Mouse (Mus musculus): ENCODE results near the gene Mgat5. TPM values are rescaled to one million over a fixed set of nuclear protein-coding genes. Genes with fewer than 3 reads are reported as not detected.

Mgat5 gene
- total and polyA plus RNA-seq, 2 experiments: 1.9 to 3.8 TPM

- H3K4me3 ChIP-seq (ENCODE audit: insufficient read depth, low read depth, low read length): no peak overlapping the region
- no peak overlapping the region for H3K27ac ChIP-seq (replicated peaks; ENCODE audit: insufficient read depth, low read depth, low read length)
- WGBS: 91% methylated on average over 7 of the region's 7 CpGs
- TF ChIP-seq CTCF (IDR thresholded peaks at IDR 0.05; ENCODE audit: low read depth, low read length) (no peak), POLR2A (IDR thresholded peaks at IDR 0.05; ENCODE audit: extremely low read depth, insufficient read depth, low read length) (no peak)
- H3K27me3 ChIP-seq (ENCODE audit: control insufficient read depth, insufficient read depth, low read length): no peaks in the 10 kb centered on the region
- no peak for DNase-seq (ENCODE audit: extremely low read depth, low read depth, low spot score)
- H3K36me3 ChIP-seq (ENCODE audit: control insufficient read depth, insufficient read depth, low read length): peaks cover 4% of the 10 kb centered on the region; the same call in 1 of the 2 replicates
- H3K4me1 ChIP-seq (ENCODE audit: control insufficient read depth, insufficient read depth, low read length): no peaks in the 10 kb centered on the region
- H3K79me2 ChIP-seq (ENCODE audit: control insufficient read depth, insufficient read depth, low read length): no peaks in the 10 kb centered on the region
- H3K9ac ChIP-seq (ENCODE audit: low read depth, low read length): no peak overlapping the region
Measured at GRCm38 (mm10) chr1:127383071-127383470, 178.3 kb downstream of the Mgat5 start.

DNA sequence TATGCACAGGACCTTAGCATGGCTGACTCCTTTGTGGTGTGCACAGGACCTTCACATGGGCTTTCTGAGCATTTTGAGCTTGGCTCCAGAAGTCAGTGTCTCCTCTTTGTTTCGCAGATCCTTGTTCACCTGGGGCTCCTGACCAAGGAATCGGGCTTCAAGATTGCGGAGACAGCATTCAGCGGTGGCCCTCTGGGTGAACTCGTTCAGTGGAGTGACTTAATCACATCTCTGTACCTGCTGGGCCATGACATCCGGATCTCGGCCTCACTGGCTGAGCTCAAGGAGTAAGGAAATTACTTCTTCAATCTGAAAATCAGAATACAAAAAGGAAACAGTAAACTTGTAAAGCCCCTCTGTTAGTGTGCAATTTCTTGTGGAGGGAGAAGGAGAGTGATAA, 182.4 kb downstream of the Mgat5 start:
- Histone ChIP-seq H3K4me3 (ENCODE audit: insufficient read depth, low read depth, low read length) (no peak overlapping the region), H3K79me2 (ENCODE audit: control insufficient read depth, insufficient read depth, low read length) (no peaks in the 10 kb centered on the region), H3K27ac (replicated peaks; ENCODE audit: insufficient read depth, low read depth, low read length) (no peak overlapping the region), H3K27me3 (ENCODE audit: control insufficient read depth, insufficient read depth, low read length) (no peaks in the 10 kb centered on the region), H3K4me1 (ENCODE audit: control insufficient read depth, insufficient read depth, low read length) (no peaks in the 10 kb centered on the region), H3K36me3 (ENCODE audit: control insufficient read depth, insufficient read depth, low read length) (peaks cover 9% of the 10 kb centered on the region; the same call in 1 of the 2 replicates), H3K9ac (ENCODE audit: low read depth, low read length) (no peak overlapping the region)
- WGBS: 96% methylated on average over 7 of the region's 7 CpGs
- DNase-seq (ENCODE audit: extremely low read depth, low read depth, low spot score): no peak
- TF ChIP-seq CTCF (IDR thresholded peaks at IDR 0.05; ENCODE audit: low read depth, low read length): no peak
- TF ChIP-seq POLR2A (IDR thresholded peaks at IDR 0.05; ENCODE audit: extremely low read depth, insufficient read depth, low read length): no peak

GRCm38 (mm10) chr1:127387661-127388060, 182.8 kb downstream of the Mgat5 start:
- DNase-seq (ENCODE audit: extremely low read depth, low read depth, low spot score): no peak
- 94% methylated on average over 9 of the region's 9 CpGs for WGBS
- H3K27me3 ChIP-seq (ENCODE audit: control insufficient read depth, insufficient read depth, low read length): no peaks in the 10 kb centered on the region
- H3K79me2 ChIP-seq (ENCODE audit: control insufficient read depth, insufficient read depth, low read length): no peaks in the 10 kb centered on the region
- TF ChIP-seq CTCF (IDR thresholded peaks at IDR 0.05; ENCODE audit: low read depth, low read length) (no peak), POLR2A (IDR thresholded peaks at IDR 0.05; ENCODE audit: extremely low read depth, insufficient read depth, low read length) (no peak)
- no peaks in the 10 kb centered on the region for H3K4me1 ChIP-seq (ENCODE audit: control insufficient read depth, insufficient read depth, low read length)
- peaks cover 9% of the 10 kb centered on the region; the same call in 1 of the 2 replicates for H3K36me3 ChIP-seq (ENCODE audit: control insufficient read depth, insufficient read depth, low read length)
- H3K4me3 ChIP-seq (ENCODE audit: insufficient read depth, low read depth, low read length): no peak overlapping the region
- no peak overlapping the region for H3K9ac ChIP-seq (ENCODE audit: low read depth, low read length)
- H3K27ac ChIP-seq (replicated peaks; ENCODE audit: insufficient read depth, low read depth, low read length): no peak overlapping the region

DNA sequence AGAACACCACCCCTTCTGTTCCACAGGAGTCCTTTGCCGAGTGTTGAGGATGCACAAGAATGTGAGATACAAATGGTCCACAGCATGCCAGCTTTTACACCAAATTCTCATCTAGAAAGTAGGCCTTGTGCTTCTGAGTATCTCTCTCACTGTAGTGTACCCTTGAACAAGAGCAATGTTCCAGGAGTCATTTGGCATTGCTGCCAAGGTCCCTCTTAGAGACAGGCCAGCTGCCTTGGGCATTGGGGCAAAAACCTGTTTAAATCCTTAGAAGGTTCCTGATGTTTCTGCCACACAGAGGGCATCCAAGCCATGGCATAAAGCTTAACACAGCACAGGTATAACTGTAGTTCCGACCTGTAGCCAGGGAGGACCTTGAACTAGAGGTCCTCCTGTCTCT, 189.9 kb downstream of the Mgat5 start:
- Histone ChIP-seq H3K79me2 (ENCODE audit: control insufficient read depth, insufficient read depth, low read length) (no peaks in the 10 kb centered on the region), H3K9ac (ENCODE audit: low read depth, low read length) (no peak overlapping the region), H3K4me1 (ENCODE audit: control insufficient read depth, insufficient read depth, low read length) (peaks cover 7% of the 10 kb centered on the region; the same call in 1 of the 2 replicates), H3K27me3 (ENCODE audit: control insufficient read depth, insufficient read depth, low read length) (no peaks in the 10 kb centered on the region), H3K36me3 (ENCODE audit: control insufficient read depth, insufficient read depth, low read length) (peaks cover 5% of the 10 kb centered on the region; the same call in 1 of the 2 replicates), H3K27ac (replicated peaks; ENCODE audit: insufficient read depth, low read depth, low read length) (no peak overlapping the region), H3K4me3 (ENCODE audit: insufficient read depth, low read depth, low read length) (no peak overlapping the region)
- TF ChIP-seq CTCF (IDR thresholded peaks at IDR 0.05; ENCODE audit: low read depth, low read length) (no peak), POLR2A (IDR thresholded peaks at IDR 0.05; ENCODE audit: extremely low read depth, insufficient read depth, low read length) (no peak)
- no peak for DNase-seq (ENCODE audit: extremely low read depth, low read depth, low spot score)
- 96% methylated on average over 2 of the region's 2 CpGs for WGBS

DNA sequence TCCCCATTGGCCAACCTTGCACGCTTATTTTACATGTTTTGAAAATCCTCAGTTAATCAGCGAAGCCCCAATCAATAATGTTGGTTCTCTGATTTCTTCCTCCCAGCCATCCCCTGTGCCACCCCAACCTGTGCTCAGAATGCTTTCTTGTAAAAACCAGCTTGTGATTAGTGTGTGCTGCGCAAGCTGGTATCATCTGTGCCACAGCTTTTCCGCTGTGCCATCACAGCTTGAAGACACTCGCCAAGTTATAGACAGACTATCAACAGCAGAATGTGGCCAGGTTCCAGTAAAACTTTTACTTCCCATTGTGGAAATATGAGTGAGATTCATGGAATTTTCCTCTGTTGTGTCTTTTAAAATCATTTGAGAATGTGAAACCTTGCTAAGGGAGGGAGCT, 190.9 kb downstream of the Mgat5 start:
- Histone ChIP-seq H3K4me1 (ENCODE audit: control insufficient read depth, insufficient read depth, low read length) (peaks cover 7% of the 10 kb centered on the region; the same call in 1 of the 2 replicates), H3K79me2 (ENCODE audit: control insufficient read depth, insufficient read depth, low read length) (no peaks in the 10 kb centered on the region), H3K36me3 (ENCODE audit: control insufficient read depth, insufficient read depth, low read length) (peaks cover 5% of the 10 kb centered on the region; the same call in 1 of the 2 replicates), H3K4me3 (ENCODE audit: insufficient read depth, low read depth, low read length) (no peak overlapping the region), H3K27ac (replicated peaks; ENCODE audit: insufficient read depth, low read depth, low read length) (no peak overlapping the region), H3K27me3 (ENCODE audit: control insufficient read depth, insufficient read depth, low read length) (no peaks in the 10 kb centered on the region), H3K9ac (ENCODE audit: low read depth, low read length) (no peak overlapping the region)
- TF ChIP-seq POLR2A (IDR thresholded peaks at IDR 0.05; ENCODE audit: extremely low read depth, insufficient read depth, low read length): no peak
- no peak for TF ChIP-seq CTCF (IDR thresholded peaks at IDR 0.05; ENCODE audit: low read depth, low read length)
- DNase-seq (ENCODE audit: extremely low read depth, low read depth, low spot score): peak; percentile 33
- 67% methylated on average over 5 of the region's 5 CpGs for WGBS

GRCm38 (mm10) chr1:127396569-127397349, 191.9 kb downstream of the Mgat5 start:
- Histone ChIP-seq H3K27me3 (ENCODE audit: control insufficient read depth, insufficient read depth, low read length) (no peaks in the 10 kb centered on the region), H3K9ac (ENCODE audit: low read depth, low read length) (no peak overlapping the region), H3K4me3 (ENCODE audit: insufficient read depth, low read depth, low read length) (no peak overlapping the region), H3K36me3 (ENCODE audit: control insufficient read depth, insufficient read depth, low read length) (no peaks in the 10 kb centered on the region), H3K4me1 (ENCODE audit: control insufficient read depth, insufficient read depth, low read length) (peaks cover 7% of the 10 kb centered on the region; the same call in 1 of the 2 replicates), H3K79me2 (ENCODE audit: control insufficient read depth, insufficient read depth, low read length) (no peaks in the 10 kb centered on the region), H3K27ac (replicated peaks; ENCODE audit: insufficient read depth, low read depth, low read length) (peak overlapping the region; percentile 58)
- WGBS: 66% methylated on average over 12 of the region's 12 CpGs
- DNase-seq (ENCODE audit: extremely low read depth, low read depth, low spot score): no peak
- TF ChIP-seq CTCF (IDR thresholded peaks at IDR 0.05; ENCODE audit: low read depth, low read length) (no peak), POLR2A (IDR thresholded peaks at IDR 0.05; ENCODE audit: extremely low read depth, insufficient read depth, low read length) (no peak)

Measured in liver, adult 2 months (tissue).